Mouse (Mus musculus) thymus, postnatal 14 days (tissue): Measurements from ENCODE around the gene Tmem136.

ENCODE experiments used
- DNase-seq: peaks from one replicate; pipeline ENCODE4 v3.0.0; 2021

Tmem136 gene

DNA sequence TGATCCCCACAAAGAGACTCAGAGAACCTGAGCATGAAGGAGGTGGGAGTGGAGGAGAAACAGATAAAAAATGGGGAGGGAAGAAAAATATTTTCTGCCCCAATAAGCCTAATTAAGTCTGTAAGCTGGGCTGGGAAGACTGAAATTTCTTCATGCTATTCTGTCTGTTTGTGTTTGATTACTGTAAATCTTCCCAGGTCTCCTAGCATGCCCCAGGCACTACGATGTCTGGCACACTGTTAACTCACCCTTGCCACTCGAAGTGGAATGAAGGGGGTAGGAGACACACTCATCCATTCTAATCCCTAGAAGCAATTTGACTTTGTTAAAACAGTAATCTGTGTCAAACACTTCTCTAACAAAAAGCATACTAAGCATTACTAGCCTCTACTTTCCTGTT, 44.6 kb downstream of the Tmem136 start:
- no peak for DNase-seq

DNA sequence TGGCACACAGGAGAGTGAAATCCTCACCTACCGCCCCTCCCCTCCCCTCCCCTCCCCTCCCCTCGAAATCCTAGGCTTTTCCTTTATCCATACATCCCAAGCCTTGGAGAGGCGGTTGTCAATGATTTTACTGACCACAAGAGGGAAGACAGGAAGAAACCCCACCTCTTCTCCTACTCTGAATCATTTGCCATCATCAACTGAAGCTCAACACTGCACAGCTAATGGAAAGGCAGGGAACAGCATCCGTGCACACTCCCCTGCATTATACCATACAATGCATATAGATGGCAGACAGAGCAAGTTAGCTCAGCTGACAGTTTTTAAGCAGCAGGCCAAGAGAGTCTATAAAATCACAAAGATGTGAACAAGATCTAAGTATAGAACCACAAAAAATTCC, 45.2 kb downstream of the Tmem136 start:
- DNase-seq: no peak

DNA sequence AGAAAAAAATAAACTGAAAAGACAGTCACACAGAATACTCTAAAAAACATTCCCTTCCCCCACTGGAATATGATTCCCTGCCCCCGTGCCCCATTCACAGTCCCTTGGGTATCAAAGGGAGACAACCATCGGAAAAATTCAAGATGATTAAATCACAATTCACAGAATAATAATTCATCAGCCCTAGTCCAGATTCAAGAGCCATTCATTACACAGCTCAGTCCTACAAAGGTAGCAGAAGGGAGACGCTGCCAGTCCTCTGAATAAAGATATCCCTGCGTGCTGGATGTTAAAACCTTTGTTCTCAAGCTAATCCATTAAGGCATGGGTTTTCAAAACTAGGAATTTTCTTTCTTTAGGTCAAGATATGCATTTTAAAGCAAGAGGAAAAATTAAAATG, 45.8 kb downstream of the Tmem136 start:
- DNase-seq: no peak

DNA sequence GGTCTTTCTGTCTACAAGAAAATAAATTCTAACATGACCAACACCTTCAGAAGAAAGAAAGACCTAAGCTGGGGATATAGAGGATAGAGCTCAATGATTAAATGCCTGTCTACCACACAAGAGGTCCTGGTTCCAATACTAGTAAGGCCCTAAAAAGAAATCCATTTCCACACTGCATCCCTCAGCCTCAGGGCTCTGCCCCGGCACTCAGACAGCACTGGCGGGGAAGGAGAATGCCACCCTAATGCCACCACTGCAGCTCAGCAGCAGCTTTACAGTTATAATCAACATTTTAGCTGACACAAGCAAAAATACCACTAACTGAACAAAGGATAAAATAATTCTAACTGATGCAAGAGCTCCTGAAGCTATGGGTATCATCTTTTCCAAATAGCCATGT, 46.2 kb downstream of the Tmem136 start:
- DNase-seq: no peak

GRCm38 (mm10) chr9:43067896-43068295, 48.5 kb downstream of the Tmem136 start:
- DNase-seq: no peak

DNA sequence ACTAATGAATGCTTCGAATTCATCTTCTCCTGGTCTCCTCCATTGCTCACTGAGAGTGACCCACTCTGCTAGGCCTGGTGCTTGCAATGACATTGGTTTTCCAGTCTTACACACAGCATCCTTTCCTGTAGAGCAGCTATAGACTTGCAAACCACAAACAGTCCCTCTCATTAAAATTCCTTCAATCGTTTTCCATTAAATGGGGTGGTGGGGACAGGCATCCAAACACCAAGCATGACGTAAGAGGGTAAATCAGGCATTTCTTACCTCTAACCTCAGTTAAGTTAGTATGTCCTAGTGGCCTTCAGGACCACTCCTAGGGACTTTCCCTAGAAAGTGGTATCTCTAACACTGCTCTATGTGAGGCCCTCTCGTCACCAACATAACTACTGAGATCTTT, 51.1 kb downstream of the Tmem136 start:
- no peak for DNase-seq

DNA sequence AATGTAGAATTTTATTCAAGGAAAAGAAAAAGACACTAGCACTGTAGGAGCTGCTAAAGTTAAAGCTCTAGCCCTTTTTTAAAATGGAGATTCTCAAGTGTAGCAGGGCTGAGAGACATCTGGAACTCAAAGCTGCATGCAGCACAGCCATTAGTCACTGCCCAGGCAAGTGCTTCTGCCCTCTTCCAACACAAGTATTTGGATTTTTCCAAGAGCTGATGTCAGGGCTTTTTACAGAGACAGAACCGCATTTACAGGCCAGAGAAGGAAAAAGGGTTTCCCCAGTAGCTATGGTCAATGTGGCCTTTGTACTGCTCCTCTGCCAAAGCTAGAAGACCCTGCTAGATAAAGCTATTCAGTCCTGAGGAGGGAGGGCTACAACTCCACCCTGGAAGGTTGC, 54.8 kb downstream of the Tmem136 start:
- DNase-seq: no peak
